17 mouse cellular contexts compared by ENCODE assay signal in genomic region chr5:148466116-148466515, GRCm38 (mm10).
"Had no signal": no experiment of that assay in that cellular context is flagged by ENCODE, and none has a peak within 500 bp of the region (broad histone marks: within the 10 kb centered on the region; RNA-seq: fewer than 3 reads in every experiment).

No protein-coding gene starts in this region.

- ATAC-seq: midbrain, embryonic 16.5 days had no signal

- H3K4me1 ChIP-seq: liver, embryonic 13.5 days; liver, embryonic 15.5 days; neural tube, embryonic 15.5 days had no signal

- H3K36me3 ChIP-seq: liver, embryonic 13.5 days; liver, embryonic 15.5 days; midbrain, embryonic 10.5 days; midbrain, embryonic 12.5 days; neural tube, embryonic 13.5 days; neural tube, embryonic 15.5 days had no signal

- H3K4me2 ChIP-seq: liver, embryonic 13.5 days; liver, embryonic 15.5 days; midbrain, embryonic 12.5 days; neural tube, embryonic 13.5 days; neural tube, embryonic 15.5 days had no signal

- H3K27me3 ChIP-seq: liver, embryonic 13.5 days; liver, embryonic 15.5 days; midbrain, embryonic 12.5 days; neural tube, embryonic 13.5 days; neural tube, embryonic 15.5 days had no signal

- H3K27ac ChIP-seq: liver, embryonic 13.5 days; liver, embryonic 15.5 days; midbrain, embryonic 12.5 days; neural tube, embryonic 13.5 days; neural tube, embryonic 15.5 days had no signal

- H3K9me3 ChIP-seq: liver, embryonic 13.5 days; midbrain, embryonic 12.5 days; neural tube, embryonic 13.5 days; neural tube, embryonic 15.5 days had no signal

- DNase-seq: liver, embryonic 13.5 days; lung, adult 18-20 months; lung, postnatal 4 days; midbrain, embryonic 14.5 days; right cerebral cortex, postnatal 25 days; right cerebral cortex, postnatal 4 days; spleen, adult 18-20 months; thymus, adult 18-20 months; thymus, postnatal 14 days; thymus, postnatal 36 days had no signal

- H3K9ac ChIP-seq: liver, embryonic 13.5 days; liver, embryonic 15.5 days; midbrain, embryonic 12.5 days; neural tube, embryonic 13.5 days; neural tube, embryonic 15.5 days had no signal

- H3K4me3 ChIP-seq: liver, embryonic 13.5 days; liver, embryonic 15.5 days; midbrain, embryonic 10.5 days; midbrain, embryonic 12.5 days; myocyte; neural tube, embryonic 13.5 days; neural tube, embryonic 15.5 days had no signal
